Mouse (Mus musculus) frontal cortex, postnatal 14 days (tissue): Measurements from ENCODE around the gene Anks1b.
A peak's percentile ranks its signal among the peaks of the same experiment; 100 is the strongest.

Experiments used
- DNase-seq, 2 experiments: peaks; one replicate each; pipeline ENCODE4 v3.0.0; 2022; ENCODE audit warnings: low spot score in 2 of 2

Anks1b gene

DNA sequence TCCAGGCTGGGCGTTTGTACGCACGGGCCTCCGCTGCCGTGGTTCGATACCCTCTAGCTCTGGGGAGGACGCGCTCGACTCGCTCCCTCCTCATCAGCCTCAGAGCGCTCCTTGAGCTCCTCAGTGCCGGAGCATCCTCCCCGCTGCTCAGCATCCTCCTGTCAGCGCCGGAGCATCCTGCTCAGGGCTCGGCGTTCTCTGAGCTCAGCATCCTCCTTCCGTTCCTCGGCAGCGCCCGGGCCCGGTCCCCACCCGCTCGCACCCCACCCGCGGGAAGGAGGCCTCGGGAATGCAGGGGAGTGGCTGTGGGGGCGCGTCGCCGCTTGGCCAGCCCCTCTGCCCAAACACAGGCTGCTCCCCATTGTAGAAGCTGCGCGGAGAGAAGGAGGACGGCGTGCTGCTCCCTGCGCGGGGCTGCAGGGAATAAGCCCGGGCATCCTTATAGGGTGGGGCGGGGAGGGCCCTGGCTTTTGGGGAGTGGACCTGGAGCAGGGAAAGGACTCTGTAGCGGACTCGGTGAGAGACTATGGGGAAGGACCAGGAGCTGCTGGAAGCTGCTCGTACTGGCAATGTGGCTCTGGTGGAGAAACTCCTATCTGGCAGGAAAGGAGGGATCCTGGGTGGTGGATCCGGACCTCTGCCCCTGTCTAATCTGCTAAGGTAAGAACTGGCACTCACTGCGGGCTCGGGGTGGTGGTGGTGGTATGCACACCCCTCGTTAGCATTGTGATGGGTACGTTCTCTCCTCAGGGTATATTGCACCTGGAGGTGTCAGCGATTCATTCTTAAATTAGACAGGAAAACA lies at the start of gene Anks1b:
Gene Anks1b, plus strand, starts transcription at position 364 of the 805 bp plus-strand sequence.
- DNase-seq, result peak; percentile 62 to 66

DNA sequence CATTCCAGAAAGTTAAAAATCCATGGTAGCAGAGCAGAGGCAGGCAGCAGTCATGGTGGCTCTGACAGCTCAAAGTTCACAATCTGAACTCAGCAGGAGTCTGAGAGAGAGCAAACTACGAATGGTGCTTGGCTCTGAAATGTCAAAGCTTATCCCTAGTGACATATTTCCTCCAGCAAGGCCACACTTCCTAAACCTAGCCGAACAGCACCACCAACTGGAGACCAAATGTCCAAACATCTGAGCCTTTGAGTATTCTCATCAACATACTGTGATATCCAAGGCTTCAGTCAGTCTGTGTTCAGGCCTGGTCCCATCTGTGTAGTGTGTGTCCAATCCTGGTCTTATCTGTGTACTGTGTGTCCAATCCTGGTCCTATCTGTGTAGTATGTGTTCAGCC lies 49.4 kb upstream of the Anks1b start:
- DNase-seq, result no peak

DNA sequence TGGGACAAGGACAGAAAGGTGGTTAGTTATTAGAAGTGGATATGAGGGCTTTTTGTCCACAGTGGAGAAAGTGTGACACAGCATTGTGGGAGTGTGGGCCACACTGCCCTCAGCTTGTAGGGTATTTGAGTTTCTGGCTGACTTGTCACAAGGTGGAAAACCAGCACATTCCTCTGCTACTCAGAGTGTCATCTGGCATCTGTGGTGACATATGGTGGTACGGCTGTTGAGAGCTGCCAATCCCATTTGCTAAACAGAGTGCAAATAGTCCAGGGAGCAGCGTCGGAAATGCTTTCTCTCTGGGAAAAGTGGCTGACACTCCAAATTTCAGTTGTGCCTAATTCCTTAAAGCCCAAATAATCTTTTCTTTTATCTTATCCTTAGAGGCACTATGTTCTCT lies 46.4 kb upstream of the Anks1b start:
- no peak for DNase-seq

DNA sequence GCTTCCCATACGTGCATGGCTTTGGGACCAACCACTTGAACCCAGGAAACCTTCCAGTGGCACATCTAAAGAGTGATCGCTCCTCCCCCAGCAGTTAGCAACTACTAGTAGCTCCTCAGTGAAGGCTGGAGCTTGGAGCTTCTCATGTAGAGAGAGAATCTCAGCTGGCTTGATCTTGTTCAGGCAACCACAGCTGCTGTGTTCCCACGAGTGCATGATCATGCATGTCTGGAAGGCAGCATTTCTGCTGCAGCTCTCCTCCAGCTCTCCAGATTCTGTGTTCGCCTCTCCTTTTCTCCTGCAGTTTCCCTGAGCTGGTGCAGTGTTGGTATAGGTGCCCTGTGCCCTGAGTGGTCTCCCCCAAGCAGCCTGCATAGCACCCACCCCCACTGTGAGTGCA lies 41.0 kb upstream of the Anks1b start:
- no peak for DNase-seq

DNA sequence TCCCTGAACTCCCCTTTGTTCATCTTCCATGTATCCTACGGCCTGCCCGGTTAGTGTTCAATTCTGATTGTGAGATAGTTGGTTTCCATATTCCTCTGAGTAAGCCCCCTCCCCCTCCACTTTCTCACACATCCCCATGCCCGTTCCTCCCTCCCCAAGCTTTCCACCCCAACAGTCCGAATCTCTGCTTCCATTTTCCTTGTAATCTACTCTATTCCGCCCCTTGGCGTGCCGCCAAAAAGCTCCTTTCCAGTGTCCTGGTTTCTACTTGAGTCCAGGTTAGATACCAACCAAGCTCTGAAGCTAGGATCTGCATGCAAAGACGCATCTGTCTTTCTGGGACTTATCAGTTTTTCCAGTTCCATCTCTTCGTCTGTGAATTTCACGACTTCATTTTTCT lies 40.1 kb upstream of the Anks1b start:
- DNase-seq, result no peak

DNA sequence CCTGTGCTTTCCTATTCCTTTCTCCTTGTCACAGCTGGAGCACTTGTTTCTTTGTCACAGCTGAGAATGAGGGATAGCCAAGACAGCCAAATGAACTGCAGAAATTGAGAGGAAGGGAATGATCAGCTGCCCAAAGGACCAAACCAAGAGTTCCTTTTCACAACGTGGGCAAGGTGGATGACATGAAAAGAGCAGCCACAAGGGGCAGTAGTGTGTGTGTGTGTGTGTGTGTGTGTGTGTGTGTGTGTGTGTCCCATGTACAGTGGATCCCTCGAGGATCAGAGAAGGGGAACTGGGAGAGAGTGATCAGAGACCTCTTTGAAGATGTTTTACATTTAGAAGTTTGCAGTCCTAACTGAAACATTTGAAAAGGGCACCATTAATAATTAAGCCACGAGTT lies 35.8 kb upstream of the Anks1b start:
- no peak for DNase-seq

DNA sequence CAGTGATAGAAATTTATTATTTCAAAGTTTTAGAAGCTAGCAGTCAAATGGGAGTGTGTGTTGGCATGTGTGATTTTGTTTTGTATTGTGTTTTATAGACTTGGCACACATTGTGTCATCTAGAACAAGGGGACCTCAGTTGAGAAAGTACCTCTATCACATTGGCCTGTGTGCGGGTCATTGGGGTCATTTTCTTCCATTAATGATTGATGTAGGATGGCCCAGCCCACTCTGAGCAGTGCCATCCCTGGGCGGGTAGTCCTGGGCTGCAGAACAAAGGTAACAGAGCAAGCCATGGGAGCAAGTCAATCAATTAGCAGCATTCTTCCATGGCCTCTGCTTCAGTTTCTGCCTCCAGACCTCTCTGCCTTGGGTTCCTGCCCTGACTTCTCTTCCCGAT lies 34.5 kb upstream of the Anks1b start:
- no peak for DNase-seq

DNA sequence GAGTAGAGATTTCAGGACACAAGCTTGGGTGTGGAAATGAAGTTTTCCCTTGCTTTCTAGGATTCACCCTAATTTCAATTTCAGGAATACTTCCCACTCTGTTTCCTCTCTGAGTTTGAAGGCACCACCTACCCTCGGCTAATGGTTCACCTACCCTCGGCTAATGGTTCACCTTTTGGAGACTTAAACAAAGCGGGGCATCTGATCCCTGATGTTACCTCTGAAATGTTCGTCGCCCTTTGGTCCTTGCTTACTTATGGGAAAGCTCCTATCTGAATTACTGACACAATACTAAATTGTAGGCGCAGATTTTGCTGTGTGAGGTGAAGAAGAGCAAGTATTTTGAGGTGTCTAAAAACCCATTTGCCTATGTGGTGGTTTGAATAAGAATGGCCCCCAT lies 22.4 kb upstream of the Anks1b start:
- DNase-seq, result no peak

DNA sequence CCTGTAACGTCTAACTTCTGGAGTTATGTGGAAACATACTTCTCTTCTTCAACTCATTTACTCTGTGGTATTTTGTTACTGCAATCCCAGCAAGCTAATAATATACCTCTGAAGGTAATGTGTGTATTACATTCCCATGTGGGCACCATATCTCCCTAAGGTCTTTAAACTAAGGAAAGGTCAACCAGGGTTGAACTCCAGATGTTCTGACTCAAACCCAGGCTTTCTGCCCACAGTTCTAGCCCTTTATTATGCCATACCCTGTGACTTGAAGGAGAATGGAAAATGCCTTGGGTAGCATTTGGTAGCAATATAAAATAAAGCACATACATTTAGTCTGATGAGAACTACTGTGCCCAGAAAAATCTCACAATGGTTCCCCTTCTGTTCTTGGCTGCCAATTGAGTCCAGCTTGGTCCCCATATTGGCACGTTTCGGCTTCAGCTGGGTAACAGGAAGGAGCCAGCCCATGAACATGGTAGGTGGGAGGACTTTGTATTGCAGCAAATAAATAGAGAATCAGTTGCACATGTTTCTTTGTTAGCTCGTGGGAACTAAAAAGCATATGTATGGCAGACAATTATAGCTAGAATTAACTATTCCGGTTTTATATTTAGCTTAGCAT lies 17.9 kb upstream of the Anks1b start:
- DNase-seq, result no peak

DNA sequence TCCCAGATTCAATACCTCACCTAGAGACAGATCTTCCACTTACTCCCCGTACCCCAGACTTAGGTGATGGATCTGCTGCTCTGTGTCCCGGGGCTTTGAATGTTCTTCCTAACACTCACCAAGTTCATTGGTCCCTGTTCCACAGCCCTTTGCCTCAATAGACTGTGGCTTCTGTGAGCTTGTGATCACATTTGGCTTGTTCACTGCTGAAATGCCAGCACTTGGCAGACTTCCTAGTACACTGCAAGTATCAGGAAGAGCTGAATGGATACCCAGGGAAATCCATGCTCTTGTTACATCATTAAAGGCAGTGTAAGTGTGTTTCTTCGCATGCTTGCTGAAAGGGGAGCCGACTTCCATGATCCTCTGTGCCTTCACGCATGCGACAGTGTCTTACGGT lies 17.0 kb upstream of the Anks1b start:
- peak; percentile 20 to 25 for DNase-seq

DNA sequence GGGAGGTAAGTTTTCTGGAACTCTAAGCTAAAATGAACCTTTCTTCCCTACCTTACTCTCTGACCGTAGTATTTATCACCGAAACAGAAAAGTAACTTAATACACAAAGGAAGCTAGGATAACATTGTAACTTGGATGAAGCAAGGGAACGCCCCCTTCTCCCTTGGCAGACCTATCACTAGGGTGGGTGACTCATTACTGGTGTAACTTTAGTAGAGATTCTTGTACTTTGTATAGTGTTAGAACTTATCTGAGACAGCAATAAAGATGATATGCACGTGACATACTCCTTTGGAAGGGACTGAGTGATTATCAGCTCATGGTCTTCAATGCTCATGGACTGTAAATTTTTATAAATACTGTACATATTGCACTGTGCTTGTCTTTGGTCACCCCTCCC lies 5.1 kb upstream of the Anks1b start:
- DNase-seq, result no peak

DNA sequence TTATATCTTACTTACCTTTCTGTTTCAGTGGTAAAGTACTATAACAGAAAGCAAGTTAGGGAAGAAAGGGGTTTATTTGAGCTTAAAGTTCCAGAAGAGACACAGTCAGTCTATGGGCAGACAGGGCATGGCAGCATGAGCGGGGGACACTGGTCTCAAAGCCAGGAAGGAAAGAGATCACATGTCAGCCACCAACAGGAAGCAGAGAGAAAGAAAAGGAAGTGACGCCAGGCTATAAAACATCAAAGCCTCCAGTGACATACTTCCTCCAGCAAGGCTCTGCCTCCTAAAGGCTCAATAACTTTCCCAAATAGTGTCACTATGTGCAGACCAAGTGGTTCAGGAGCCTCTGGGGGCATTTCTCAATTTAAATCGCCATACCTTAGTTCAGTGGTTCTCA lies 4.5 kb upstream of the Anks1b start:
- no peak for DNase-seq

DNA sequence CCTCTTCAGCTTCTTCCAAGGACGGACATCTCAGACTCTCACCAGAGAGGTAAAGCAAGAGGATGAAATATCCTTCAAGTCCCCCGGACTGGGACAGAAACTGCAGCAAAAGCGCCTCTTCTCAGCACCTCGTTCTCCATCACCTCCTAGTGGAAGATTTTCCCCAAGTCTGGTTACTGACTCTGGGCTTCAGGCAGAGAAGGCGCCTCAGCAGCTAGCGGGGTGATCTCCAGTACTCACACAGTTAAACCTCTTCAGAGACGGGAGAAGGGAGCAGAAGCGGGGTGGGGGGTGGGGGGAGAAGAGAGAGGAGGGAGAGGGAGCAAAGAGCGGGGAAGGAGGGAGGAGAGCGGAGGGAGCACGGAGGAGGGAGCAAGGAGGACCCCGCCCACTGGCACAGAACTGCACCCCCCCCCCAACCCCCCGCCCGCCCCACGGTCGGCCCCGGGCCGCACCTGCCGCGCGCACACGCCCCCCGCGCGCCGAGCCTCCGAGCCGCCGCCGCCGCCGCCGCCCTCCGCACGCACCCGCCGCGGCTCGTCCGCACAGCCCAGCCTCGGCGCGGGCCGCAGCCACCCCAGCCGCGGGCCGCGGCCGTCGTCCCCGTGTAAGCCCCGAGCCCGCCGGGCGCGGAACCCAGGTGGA lies 686 bp upstream of the Anks1b start:
- peak; percentile 51 to 53 for DNase-seq

DNA sequence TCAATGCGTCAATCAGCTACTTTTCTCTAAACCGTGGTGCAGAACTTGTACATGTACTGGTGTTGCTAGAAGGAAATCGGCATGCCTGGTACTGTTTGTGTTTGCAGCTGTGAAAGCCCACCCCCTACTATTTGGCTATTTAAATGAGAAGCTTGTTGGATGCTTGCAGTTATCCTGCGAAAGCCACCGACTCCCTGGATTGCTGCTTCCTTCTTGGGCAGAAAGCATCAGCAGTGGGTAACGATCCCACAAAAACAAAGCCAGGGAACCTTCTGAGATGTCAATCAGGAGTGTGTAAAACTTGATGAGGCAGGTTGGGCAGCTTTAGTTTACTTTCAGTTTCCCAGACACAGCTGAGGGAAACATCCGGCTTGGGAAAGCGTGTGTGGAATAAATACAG lies 727 bp downstream of the Anks1b start:
- DNase-seq, result peak in 1 of 2 experiments; percentile 10

DNA sequence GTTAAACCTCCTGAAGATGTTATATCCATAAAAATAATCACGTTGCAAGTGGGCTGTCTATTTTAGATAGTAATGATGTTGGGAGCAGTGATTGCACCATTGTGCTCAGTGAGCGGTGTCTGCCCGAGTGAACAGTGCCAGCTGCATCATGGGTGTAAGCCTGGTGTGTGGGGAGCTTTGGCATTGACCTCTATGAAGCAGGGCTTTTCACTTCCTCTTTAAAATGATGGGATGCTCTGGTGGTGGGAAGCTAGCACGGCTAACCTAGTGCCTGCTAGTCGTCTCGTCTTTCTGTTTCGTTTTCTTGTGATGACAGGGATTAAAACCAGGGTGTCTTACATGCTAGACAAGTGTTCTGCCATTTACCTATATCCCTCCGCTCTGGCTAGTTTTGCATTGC lies 10.3 kb downstream of the Anks1b start:
- no peak for DNase-seq

DNA sequence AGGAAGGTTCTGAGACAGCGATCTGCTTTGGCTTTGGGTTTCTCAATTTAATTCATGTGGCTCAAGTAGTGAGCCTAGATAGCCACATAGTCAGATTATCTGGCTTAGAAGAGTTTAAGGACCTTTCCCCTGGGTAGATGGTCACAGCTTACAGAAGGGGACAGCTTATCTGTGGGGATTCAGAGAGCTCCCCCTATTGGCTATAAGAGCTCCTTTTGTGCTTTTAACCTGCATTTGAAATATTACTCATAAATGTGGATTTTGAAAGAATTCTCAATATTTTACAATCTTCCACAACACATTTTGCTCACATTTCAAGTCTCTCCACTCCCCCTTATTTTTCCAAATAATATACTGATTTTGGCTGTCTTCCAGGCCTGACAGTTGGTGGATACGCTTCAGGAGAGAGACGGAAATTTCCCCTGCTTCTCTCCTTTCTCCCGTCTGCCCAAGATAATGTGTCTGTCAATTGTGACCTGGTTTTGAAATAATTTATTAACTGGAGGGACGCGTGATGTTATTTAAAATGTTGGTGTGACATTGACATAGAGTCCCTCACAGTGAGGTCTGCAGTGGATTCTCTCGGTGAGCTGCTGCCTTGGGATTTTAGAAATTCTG lies 29.5 kb downstream of the Anks1b start:
- DNase-seq, result no peak

DNA sequence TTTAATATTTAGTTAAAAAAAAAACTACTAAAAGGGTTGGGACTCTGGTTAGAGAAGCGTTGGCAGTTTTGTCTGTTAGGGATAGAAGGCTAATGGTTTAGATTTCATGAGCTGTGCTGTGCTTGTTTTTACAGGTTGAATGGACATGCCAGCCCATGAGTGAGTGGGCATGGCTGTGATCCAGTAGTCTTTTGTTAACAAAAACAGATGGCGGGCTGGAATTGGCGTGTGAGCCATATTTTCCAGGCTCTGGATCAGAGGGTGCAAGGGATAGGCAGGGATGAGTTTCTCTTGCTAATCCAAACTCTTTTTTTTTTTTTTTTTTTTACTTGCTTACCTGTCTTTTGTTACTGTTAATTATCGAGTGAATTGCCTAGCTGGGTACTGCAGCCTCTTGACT lies 38.6 kb downstream of the Anks1b start:
- DNase-seq, result no peak

DNA sequence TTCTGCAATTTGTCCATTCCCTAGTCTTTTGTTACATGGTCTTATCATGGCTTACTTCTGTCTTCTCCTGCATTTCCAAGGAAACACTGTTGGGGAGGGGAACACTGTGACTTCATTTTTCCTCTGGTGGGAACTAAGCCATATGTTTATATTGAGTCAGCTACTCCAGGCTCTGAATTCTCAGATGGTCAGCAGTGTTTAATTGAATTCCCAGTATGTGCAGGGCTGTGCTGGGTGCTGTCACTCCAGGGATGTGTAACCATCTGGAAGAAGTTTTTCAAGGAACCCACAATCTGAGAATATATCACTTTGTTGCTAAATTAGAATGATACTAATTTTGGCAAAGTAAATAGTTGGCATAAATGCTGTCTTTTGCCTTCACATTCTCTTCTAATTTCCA lies 39.9 kb downstream of the Anks1b start:
- DNase-seq, result peak in 1 of 2 experiments; percentile 5

DNA sequence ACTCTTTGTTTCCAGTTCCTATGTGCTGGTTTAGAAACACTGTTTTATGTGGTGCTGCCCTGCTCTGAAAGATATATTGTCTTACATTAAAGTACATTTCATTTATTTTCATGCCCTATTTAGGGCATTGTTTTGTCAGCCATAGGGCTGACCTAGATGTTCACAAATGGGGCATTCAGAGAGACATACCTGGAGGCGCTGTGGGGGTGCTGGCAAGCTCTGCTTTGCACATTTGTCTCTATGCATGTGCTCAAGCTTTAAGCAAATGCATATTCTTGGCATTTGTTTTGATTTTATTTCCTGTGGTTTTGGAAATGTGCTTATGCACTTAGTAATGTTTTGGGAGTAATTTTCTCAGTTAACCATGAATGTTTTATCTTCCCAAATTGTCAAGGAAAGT lies 43.8 kb downstream of the Anks1b start:
- no peak for DNase-seq

DNA sequence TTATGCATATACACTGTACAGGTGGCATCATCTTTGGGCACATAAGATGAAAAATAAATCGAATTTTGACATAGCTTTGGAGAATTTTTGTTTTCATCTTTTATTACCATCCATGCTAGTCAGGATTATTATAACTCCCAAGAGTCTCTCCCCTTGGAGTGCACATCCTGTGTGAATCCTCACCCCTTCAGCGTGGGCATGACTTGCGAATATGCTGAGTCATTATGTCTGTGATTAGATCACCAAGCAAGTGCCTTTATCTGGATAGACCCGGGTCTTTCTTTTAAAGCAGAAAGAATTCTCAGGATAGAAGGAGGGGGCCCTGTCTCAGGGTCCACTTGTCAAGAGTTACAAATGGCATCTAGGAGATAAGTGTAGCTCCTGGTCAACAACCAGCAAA lies 48.7 kb downstream of the Anks1b start:
- no peak for DNase-seq

DNA sequence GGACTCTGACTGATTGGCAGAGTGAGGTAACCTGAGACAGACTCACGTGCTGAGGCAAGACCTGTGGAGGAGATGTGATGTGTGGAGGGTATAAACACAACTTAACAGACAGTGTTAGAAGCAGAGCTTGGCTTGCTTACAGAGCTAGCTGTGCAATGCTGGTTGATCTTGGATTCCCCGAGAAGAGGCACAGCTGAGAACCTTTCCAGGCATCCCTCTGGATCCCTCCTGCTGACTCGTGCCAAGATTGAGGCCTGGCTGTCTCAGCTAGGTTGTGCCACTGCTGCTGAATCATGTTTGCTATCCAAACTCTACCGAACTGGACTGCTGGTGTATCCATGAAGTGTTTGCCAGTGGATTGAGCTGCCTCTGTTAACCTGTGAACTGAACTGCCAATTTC lies 68.9 kb downstream of the Anks1b start:
- no peak for DNase-seq

DNA sequence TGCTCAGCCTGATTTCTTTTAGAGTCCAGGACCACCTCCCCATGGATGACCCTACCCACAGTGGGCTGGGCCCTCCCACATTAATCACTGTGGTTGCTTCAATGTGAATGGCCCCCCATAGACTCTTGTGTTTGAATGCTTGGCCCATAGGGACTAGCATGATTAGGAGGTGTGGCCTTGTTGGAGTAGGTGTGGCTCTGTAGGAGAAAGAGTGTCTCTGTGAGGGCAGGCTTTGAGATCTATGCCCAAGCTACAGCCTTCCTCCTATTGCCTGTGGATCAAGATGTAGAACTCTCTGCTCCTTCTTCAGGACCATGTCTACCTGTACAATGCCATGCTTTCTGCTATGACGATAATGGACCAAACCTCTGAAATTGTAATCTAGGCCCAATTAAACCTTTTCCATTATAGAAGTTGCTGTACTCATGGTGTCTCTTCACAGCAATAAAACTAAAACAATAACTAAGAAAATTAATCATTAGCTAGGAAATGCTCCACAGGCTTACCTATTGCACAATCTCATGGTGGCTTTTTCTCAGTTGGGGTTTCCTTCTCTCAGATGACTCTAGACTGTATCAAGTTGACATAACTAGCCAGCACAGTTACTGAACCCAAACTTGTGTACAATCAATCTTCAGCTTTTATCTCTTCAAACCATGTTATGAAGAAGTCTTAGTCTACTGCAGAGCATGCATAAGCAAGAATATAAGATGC lies 73.5 kb downstream of the Anks1b start:
- no peak for DNase-seq
